Mouse (Mus musculus): ENCODE results near the gene Ftsj3. TPM values are rescaled to one million over a fixed set of nuclear protein-coding genes. Genes with fewer than 3 reads are reported as not detected.
A peak's percentile ranks its signal among the peaks of the same experiment; 100 is the strongest.
"Not testable (repeated sequence)": the region's sequence is repeated elsewhere in the genome, so short reads cannot be mapped to it uniquely, and the experiment has no call there.

Gene Ftsj3
- polyA plus RNA-seq, 1 experiment from 2014 or later = 85.3 TPM

- WGBS = under 1% methylated on average over 70 of the region's 70 CpGs
- Histone ChIP-seq H3K9me3 (no peaks in the 10 kb centered on the region), H3K36me3 (replicated peaks) (peaks cover 25% of the 10 kb centered on the region), H3K27ac (replicated peaks) (peak within 1 kb of the TSS; percentile 94), H3K27me3 (replicated peaks; ENCODE audit: low read depth, poor library complexity, severe bottlenecking) (no peaks in the 10 kb centered on the region), H3K4me1 (peaks cover 23% of the 10 kb centered on the region), H3K4me3 (peak within 1 kb of the TSS; percentile 82)
- peak; percentile 94 for DNase-seq (ENCODE audit: low spot score)
These were observed 39.0 kb downstream of the Ftsj3 start, which contains the start of gene Ddx42 for GRCm38 (mm10) chr11:106216730-106217490. Gene Ddx42 (plus strand): TSS chr11:106216926.

DNA sequence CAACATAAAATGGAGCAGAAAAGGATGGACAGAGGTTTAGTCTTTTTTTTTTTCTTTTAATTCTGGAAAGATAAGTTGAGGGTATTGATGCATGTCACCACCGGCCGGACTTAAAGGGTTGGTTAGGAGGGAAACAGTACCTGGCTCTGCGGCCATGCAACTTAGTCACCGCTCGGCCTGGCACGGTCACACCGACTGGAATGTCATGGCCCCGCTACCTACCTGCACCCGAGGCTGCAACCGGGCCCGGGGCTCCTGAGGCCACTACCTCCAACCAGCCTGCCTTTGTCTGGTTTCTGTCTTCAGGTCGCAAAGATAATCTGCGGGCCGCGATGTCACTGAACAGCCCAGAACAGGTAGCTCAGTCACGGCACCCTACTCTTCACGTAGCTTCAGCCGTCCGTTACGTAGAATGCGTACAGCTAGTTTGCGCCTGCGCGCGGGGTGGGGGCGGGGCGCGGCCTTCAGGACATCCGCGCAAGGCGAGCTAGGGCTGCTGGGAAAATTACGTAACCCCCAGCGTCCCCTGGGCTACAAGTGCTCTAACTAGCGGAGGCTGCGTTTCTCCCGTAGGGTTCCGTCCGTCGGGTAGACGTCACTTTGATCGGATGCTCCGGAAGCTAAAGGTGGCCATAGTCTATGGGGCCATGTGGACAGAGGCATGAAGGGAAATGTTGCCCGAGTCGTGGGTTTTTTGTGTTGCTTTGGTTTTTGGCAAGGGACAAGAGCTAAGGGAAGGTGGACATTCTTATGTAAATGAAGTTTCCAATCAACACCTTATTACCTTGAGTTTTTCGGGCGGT is 39.8 kb downstream of the Ftsj3 start, which contains the start of gene Ccdc47:
Gene Ccdc47, minus strand, starts transcription at position 418 of the 803 bp plus-strand sequence.
- Histone ChIP-seq H3K4me1 (peaks cover 23% of the 10 kb centered on the region), H3K27me3 (replicated peaks; ENCODE audit: low read depth, poor library complexity, severe bottlenecking) (no peaks in the 10 kb centered on the region), H3K9me3 (no peaks in the 10 kb centered on the region), H3K36me3 (replicated peaks) (peaks cover 33% of the 10 kb centered on the region), H3K27ac (replicated peaks) (peak within 1 kb of the TSS; percentile 94), H3K4me3 (peak within 1 kb of the TSS; percentile 82)
- peak; percentile 97 for DNase-seq (ENCODE audit: low spot score)
- WGBS = under 1% methylated on average over 46 of the region's 46 CpGs

DNA sequence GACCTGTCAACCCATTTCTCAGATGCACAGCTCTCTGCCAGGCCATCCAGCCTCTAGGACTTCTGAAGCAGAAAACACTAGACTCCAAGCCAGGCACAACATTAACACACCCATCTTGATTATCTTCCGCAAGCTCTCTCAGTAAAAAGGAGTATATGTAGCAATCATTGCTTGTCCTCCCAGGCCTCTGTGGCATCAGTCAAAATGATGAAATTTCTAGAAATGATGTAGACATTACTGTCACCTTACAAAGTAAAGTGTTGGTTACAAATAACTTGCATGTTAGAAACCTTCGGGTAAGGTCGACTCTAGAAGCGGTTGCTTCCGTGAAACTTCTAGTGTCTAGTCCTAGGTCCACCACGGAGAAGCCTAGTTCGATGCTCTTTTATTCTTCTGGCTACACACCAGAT is 40.4 kb downstream of the Ftsj3 start:
- peak overlapping the region; percentile 94 for H3K27ac ChIP-seq (replicated peaks)
- H3K4me1 ChIP-seq = peaks cover 23% of the 10 kb centered on the region
- no peak for DNase-seq (ENCODE audit: low spot score)
- H3K4me3 ChIP-seq = peak overlapping the region; percentile 82
- WGBS = 29% methylated on average over 7 of the region's 7 CpGs
- peaks cover 37% of the 10 kb centered on the region for H3K36me3 ChIP-seq (replicated peaks)
- no peaks in the 10 kb centered on the region for H3K27me3 ChIP-seq (replicated peaks; ENCODE audit: low read depth, poor library complexity, severe bottlenecking)
- H3K9me3 ChIP-seq = no peaks in the 10 kb centered on the region

GRCm38 (mm10) chr11:106214856-106215255 is 41.0 kb downstream of the Ftsj3 start:
- no peak for DNase-seq (ENCODE audit: low spot score)
- Histone ChIP-seq H3K36me3 (replicated peaks) (peaks cover 43% of the 10 kb centered on the region), H3K27ac (replicated peaks) (no peak overlapping the region), H3K4me3 (peak overlapping the region; percentile 82), H3K27me3 (replicated peaks; ENCODE audit: low read depth, poor library complexity, severe bottlenecking) (no peaks in the 10 kb centered on the region), H3K4me1 (peaks cover 23% of the 10 kb centered on the region), H3K9me3 (no peaks in the 10 kb centered on the region)
- WGBS = 90% methylated on average over 5 of the region's 5 CpGs

DNA sequence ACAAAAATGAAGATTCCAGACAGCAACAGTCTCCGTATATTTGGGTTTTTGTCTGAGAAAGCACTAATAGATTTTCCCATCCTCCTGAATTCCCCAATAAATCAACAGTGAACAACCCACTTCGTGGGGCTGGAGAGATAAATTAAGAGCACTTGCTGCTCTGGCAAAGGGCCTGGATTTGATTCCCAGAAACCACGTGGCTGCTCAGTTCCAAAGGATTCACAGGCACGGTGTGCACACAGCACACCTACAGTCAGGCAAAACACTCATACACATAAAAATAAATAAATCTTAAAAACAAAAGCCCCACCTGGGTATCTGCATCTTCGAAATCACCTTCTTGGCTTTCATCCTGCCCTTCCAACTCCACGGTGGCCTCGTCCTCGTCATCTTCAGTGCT is 43.1 kb downstream of the Ftsj3 start:
- Histone ChIP-seq H3K9me3 (no peaks in the 10 kb centered on the region), H3K4me3 (no peak overlapping the region), H3K4me1 (peaks cover 12% of the 10 kb centered on the region), H3K27me3 (replicated peaks; ENCODE audit: low read depth, poor library complexity, severe bottlenecking) (no peaks in the 10 kb centered on the region), H3K27ac (replicated peaks) (no peak overlapping the region), H3K36me3 (replicated peaks) (peaks cover 60% of the 10 kb centered on the region)
- DNase-seq (ENCODE audit: low spot score) = no peak
- 92% methylated on average over 8 of the region's 8 CpGs for WGBS

GRCm38 (mm10) chr11:106202123-106202465 is 53.8 kb downstream of the Ftsj3 start, which contains the start of gene Strada:
Gene Strada (minus strand): TSS chr11:106202168.
- Histone ChIP-seq H3K9me3 (no peaks in the 10 kb centered on the region), H3K27me3 (replicated peaks; ENCODE audit: low read depth, poor library complexity, severe bottlenecking) (no peaks in the 10 kb centered on the region), H3K4me1 (no peaks in the 10 kb centered on the region), H3K4me3 (no peak within 1 kb of the TSS), H3K36me3 (replicated peaks) (peaks cover 93% of the 10 kb centered on the region), H3K27ac (replicated peaks) (no peak within 1 kb of the TSS)
- WGBS = 90% methylated on average over 5 of the region's 5 CpGs
- no peak for DNase-seq (ENCODE audit: low spot score)

DNA sequence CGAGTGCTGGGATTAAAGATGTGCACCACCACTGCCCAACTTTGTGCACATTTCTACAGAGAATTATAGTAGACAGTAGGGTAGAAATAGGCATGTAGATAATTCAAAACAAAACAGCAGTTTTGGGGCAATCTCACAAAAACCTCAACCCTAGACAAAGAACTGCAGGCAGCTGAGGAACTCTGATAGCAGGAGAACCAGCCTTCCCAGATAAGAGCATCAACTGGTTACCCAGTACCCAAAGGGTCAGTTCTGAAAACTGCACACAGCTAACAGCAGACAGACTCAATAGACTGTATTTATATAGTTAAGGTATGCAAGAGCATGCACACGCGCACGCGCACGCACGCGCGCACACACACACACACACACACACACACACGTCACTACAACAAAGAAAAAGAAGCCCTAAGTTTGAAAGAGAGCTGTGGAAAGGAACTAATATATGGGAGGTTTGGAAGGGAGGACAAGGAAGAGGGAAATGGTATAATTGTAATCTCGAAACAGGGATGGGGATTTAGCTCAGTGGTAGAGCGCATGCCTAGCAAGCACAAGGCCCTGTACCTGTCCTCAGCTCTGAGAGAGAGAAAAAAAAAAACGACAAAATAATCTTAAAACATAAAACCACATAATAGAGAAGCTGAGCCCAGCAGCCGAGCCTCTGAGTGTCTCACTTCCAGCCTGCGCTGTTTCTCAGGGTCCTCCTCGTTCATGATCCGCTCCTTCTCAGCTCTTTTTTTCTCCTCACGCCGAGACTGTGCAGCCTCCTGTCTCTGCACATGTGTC is 54.3 kb downstream of the Ftsj3 start:
- no peak overlapping the region for H3K4me3 ChIP-seq
- no peaks in the 10 kb centered on the region for H3K27me3 ChIP-seq (replicated peaks; ENCODE audit: low read depth, poor library complexity, severe bottlenecking)
- H3K9me3 ChIP-seq = no peaks in the 10 kb centered on the region
- no peak overlapping the region for H3K27ac ChIP-seq (replicated peaks)
- no peak for DNase-seq (ENCODE audit: low spot score)
- 93% methylated on average over 19 of the region's 19 CpGs for WGBS
- peaks cover 93% of the 10 kb centered on the region for H3K36me3 ChIP-seq (replicated peaks)
- no peaks in the 10 kb centered on the region for H3K4me1 ChIP-seq

DNA sequence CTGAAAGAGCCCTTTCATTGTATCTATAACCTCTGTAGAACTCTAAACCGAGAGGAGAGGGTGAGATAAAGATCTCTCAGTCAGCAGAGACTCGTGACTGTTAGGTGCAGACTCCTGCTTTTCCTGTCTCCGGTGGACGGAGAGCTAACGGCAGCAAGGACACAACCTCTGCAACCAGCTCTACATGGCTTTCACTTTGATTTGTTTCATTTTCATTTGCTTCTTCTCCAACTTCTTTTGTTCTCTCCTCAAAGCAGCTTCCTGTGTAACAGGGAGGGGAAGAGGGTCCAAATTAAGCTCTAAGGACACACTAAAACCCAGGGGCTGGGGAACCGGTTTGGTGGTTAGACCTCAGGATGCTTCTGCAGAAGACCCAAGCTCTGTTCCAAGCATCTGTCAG is 55.1 kb downstream of the Ftsj3 start:
- Histone ChIP-seq H3K27me3 (replicated peaks; ENCODE audit: low read depth, poor library complexity, severe bottlenecking) (no peaks in the 10 kb centered on the region), H3K4me3 (no peak overlapping the region), H3K27ac (replicated peaks) (no peak overlapping the region), H3K4me1 (no peaks in the 10 kb centered on the region), H3K9me3 (no peaks in the 10 kb centered on the region), H3K36me3 (replicated peaks) (peaks cover 90% of the 10 kb centered on the region)
- WGBS = 85% methylated on average over 6 of the region's 6 CpGs
- DNase-seq (ENCODE audit: low spot score) = no peak

- not testable (repeated sequence) for DNase-seq (ENCODE audit: low spot score); H3K27me3 ChIP-seq (replicated peaks; ENCODE audit: low read depth, poor library complexity, severe bottlenecking); H3K4me1 ChIP-seq; H3K9me3 ChIP-seq; H3K27ac ChIP-seq (replicated peaks); H3K4me3 ChIP-seq
- 95% methylated on average over 7 of the region's 7 CpGs for WGBS
- peaks cover 83% of the 10 kb centered on the region for H3K36me3 ChIP-seq (replicated peaks)
These were observed 55.9 kb downstream of the Ftsj3 start for GRCm38 (mm10) chr11:106199997-106200396.

Other genes starting within 250 kb of the Ftsj3 start
- 0.30 and 0.48 TPM in 2 replicates for gene Kcnh6, start 248.0 kb downstream of the Ftsj3 start, polyA plus RNA-seq (2016; fragmentation: Nextera tagmentation; extraction: Ambion mirVana)
- gene Dcaf7, start 219.2 kb downstream of the Ftsj3 start, polyA plus RNA-seq (2016; fragmentation: Nextera tagmentation; extraction: Ambion mirVana) = 91.2 and 93.4 TPM in 2 replicates
- 12.7 and 13.8 TPM in 2 replicates for gene Taco1, start 190.0 kb downstream of the Ftsj3 start, polyA plus RNA-seq (2016; fragmentation: Nextera tagmentation; extraction: Ambion mirVana)
- 20.9 and 23.9 TPM in 2 replicates for gene Map3k3, start 171.5 kb downstream of the Ftsj3 start, polyA plus RNA-seq (2016; fragmentation: Nextera tagmentation; extraction: Ambion mirVana)
- 1.5 TPM in 1 of 2 replicates, not detected in the other for gene Gm10840, start 95.2 kb downstream of the Ftsj3 start, polyA plus RNA-seq (2016; fragmentation: Nextera tagmentation; extraction: Ambion mirVana)
- 445 and 476 TPM in 2 replicates for gene Limd2, start 95.2 kb downstream of the Ftsj3 start, polyA plus RNA-seq (2016; fragmentation: Nextera tagmentation; extraction: Ambion mirVana)
- gene Strada, start 53.9 kb downstream of the Ftsj3 start, polyA plus RNA-seq (2016; fragmentation: Nextera tagmentation; extraction: Ambion mirVana) = 40.0 and 40.4 TPM in 2 replicates
- 71.2 and 72.9 TPM in 2 replicates for gene Ccdc47, start 39.7 kb downstream of the Ftsj3 start, polyA plus RNA-seq (2016; fragmentation: Nextera tagmentation; extraction: Ambion mirVana)
- gene Ddx42, start 39.2 kb downstream of the Ftsj3 start, polyA plus RNA-seq (2016; fragmentation: Nextera tagmentation; extraction: Ambion mirVana) = 107 and 108 TPM in 2 replicates
- 419 and 430 TPM in 2 replicates for gene Psmc5, start 75 bp upstream of the Ftsj3 start, polyA plus RNA-seq (2016; fragmentation: Nextera tagmentation; extraction: Ambion mirVana)
- 35.9 and 37.1 TPM in 2 replicates for gene Smarcd2, start 16.9 kb upstream of the Ftsj3 start, polyA plus RNA-seq (2016; fragmentation: Nextera tagmentation; extraction: Ambion mirVana)
- 0.21 and 0.28 TPM in 2 replicates for gene Tcam1, start 20.6 kb upstream of the Ftsj3 start, polyA plus RNA-seq (2016; fragmentation: Nextera tagmentation; extraction: Ambion mirVana)
- not detected in 2 replicates for gene Gh, start 45.8 kb upstream of the Ftsj3 start, polyA plus RNA-seq (2016; fragmentation: Nextera tagmentation; extraction: Ambion mirVana)
- 0.91 and 1.7 TPM in 2 replicates for gene Cd79b, start 58.7 kb upstream of the Ftsj3 start, polyA plus RNA-seq (2016; fragmentation: Nextera tagmentation; extraction: Ambion mirVana)
- 0.04 and 0.10 TPM in 2 replicates for gene Scn4a, start 97.2 kb upstream of the Ftsj3 start, polyA plus RNA-seq (2016; fragmentation: Nextera tagmentation; extraction: Ambion mirVana)
- gene Prr29, start 109.4 kb upstream of the Ftsj3 start, polyA plus RNA-seq (2016; fragmentation: Nextera tagmentation; extraction: Ambion mirVana) = not detected in 2 replicates
- 16.9 and 20.6 TPM in 2 replicates for gene Icam2, start 132.0 kb upstream of the Ftsj3 start, polyA plus RNA-seq (2016; fragmentation: Nextera tagmentation; extraction: Ambion mirVana)
- 5.4 and 5.5 TPM in 2 replicates for gene Ern1, start 231.8 kb upstream of the Ftsj3 start, polyA plus RNA-seq (2016; fragmentation: Nextera tagmentation; extraction: Ambion mirVana)

All from embryonic facial prominence, embryonic 10.5 days (tissue).